Mouse (Mus musculus) c-Kit-negative CD71-positive TER-119-positive erythroid progenitor cells, embryonic 14.5 days (primary cell): ENCODE results near the gene Arhgap5.
"Not testable (repeated sequence)": the region's sequence is repeated elsewhere in the genome, so short reads cannot be mapped to it uniquely, and the experiment has no call there.

Experiments used
- DNase-seq: peaks from one replicate; pipeline ENCODE4 v3.0.0-alpha.2; 2013; ENCODE audit warnings: low read depth, low spot score

Arhgap5 gene

DNA sequence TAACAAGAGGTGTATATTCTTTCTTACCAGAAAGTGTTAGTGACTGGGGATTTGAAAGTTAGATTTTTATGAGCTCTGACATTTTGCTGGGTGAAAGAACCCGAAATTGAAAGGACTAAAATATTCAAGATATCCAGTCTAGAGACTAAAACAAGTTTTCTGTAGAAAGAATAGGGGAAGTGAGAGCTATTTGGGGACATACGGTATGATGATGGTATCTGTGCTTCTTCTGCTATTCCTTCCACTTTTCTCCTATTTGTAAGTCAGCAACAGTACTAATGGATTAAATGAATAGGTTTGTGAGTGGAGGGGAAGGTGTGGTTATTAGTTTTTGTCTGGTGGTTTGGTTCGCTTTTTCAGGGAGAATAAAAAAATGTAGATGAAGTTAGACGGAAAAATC lies 37.5 kb downstream of the Arhgap5 start:
- DNase-seq = no peak

DNA sequence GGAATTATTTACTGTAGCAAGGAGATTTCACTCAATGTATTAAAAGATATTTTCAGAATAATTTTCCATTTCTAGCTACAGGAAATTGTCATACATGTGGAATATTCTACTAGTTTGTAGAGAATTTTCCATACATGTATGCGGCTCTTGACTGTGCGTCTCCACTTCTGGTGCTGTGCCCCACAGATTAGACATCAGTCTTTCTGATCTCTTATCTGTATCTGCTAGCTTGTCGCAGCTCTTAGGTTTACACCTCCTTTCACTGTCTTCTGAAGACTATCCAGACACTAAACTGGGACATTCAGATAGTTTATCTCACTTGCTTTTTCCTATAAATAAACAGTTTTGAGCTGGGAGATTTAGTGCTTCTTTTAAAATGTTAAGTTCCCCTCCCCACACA lies 40.8 kb downstream of the Arhgap5 start:
- DNase-seq = no peak

DNA sequence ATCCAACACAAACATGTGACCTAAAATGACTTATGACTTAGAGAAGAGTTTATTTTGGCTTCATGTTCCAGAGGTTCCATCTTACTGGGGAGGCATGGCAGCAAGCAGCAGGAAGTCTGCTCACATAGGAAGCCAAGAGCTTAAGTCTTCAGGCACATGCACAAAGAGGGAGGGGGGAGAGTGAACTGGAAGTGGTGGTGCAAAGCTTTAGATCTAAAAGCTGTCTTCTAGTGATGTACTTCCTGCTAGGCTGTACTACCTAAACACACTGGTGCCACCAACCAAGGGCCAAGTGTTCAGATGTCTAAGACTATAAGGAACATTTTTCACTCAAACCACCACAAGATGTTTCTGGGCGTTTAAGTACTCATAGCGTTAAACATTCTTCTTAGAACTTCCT lies 48.3 kb downstream of the Arhgap5 start:
- DNase-seq = no peak

DNA sequence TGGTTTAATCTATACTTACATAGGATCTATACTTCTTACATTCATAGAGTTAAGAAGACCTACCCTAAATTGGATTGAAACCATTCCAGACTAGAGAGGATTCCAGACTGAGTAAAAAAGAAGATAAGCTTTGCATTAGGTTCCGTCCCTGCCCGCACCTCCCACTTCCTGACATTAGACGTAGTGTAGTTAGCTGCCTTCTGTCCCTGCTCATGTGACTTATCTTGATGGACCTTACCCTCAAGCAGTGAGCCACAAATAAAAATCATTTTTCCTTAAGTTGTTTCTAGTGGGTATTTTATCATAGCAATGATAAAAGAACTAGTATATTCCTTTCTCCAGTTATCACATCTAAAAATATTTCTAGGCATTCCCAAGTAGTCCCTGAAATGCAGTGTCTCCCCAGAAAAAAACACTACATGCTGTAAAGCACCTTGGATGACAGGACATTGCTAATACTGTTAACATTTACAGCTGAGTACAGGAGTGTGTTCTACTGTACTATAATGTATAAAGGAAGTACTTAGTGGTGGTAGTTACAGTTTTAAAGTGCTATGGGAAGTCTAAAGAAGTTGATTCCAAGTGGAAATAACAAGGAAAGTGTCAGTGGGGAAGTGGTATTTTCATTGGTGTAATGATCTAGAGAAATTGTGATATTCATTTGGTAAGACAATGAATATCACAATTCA lies 51.6 kb downstream of the Arhgap5 start:
- no peak for DNase-seq

DNA sequence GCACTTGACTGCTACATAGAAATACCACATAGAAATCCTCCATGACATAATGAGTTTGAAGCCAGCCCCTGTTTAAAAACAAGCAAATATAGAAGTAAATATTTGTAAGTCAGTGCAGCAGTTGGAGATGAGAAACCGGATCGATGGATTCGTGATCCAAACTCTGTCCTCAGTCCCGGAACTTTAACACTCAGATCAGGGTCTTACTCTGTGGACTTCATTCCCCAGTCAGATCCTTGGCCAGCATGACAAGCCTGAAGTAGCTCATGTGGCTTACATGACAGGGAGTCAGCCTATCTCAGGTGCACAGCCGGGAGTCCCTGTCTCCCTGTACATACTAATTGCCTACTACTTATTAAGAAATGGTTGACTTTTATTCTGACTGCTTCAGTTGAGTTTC lies 61.9 kb downstream of the Arhgap5 start:
- DNase-seq = no peak

DNA sequence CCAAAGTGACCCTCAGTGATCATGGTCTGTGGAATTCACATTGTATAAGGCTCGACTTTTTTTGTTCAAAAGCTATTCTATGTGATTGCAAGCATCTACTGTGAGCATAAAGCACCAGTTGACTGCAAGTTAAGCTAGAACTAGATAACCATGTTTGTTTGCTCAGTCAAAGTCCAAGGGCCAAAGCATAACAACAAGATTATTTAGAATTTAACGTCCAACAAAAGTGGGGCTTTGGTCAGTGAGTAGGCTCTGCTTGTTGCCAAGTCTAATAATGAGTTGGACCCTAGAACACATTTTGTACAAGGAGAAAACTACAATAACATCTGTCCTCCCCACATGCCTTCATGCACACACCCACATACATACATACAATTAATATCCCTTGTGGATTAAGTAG lies 69.6 kb downstream of the Arhgap5 start:
- DNase-seq = no peak

DNA sequence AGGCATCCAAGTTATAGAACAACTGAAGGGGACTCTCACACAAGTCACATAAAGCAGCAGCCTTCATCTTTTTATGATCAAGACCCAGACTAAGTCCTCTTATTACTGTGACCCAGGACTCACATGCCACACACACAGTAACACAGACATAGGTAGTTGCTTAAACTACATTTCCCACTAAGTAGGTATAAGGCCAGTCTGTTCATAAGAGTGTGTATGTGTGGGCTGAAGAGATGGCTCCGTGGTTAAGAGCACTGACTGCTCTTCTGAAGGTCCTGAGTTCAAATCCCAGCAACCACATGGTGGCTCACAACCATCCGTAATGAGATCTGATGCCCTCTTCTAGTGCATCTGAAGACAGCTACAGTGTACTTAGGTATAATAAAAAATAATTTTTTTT lies 82.7 kb downstream of the Arhgap5 start:
- DNase-seq = not testable (repeated sequence)

DNA sequence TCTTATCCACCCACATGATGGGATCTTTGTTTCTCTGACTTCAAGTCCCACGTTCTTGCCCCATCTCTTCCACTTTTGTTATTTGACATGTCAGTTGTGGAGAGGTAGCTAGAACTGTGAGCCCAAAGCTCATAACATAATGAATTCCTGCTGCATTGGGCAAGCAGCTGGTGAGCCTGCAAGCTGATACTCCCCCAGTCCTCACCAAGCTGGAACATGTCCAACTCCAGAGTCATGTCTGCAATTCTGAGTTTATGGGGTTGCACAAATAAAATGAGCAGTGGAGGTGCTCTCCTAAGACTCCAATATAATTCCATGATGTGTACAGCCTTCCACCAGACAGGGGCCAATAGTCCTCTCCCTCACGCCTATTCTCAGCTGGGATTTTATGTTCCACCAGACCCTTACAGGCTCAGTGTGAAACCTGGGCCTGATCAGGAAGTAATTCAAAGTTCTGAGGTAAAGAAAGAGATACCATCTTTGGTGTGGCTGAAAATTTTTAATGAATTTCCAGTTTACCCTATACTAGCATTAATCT lies 83.8 kb downstream of the Arhgap5 start:
- no peak for DNase-seq

DNA sequence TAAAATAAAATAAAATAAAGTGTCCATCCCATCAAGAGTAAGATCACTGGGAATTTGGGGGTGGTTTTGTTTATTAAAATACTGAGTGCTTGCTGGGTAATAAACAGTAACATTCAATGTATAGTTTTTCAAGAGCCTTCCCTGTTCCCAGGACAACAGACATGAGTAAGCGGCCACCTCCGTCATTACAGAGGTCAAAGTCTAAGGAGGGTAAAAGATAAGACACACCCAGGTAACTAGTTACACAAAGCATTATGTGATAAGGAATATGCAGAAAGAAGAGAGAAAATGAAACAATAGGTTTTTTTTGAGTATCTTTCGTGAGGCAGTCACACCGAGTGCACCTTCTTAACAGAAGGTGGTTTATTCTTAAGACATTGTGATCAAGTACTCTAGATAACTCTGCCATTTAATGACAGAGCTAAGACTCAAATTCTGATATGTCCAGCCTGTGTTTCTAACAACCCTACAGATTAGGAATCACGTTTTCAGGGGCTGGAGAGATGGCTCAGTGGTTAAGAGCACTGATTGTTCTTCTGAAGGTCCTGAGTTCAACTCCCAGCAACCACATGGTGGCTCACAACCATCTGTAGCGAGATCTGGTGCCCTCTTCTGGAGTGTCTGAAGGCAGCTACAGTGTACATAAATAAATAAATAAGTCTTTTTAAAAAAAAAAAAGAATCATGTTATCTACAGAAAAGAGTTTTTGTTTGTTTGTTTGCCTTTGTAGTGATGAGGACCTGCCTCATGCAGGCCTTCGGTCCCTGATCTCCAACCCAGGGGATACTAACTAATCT lies 91.8 kb downstream of the Arhgap5 start:
- DNase-seq = no peak

DNA sequence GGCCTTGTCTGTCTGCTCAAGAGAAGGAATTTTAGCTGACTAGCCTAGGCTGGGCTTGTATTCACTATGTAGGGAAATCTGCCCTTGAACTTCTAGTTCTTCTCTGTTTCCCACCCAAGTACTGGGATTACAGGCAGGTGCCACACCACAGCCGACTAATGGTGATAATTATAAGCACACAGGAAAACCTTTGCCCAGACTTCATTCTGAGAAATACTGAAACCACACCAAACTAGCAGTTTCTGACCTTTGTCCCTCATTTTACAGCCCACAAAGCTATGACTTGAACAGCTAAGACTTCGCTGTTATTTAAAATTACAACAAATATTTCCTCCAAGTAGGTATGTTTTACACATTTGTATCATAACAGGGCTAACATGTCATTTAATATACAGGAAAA lies 98.7 kb downstream of the Arhgap5 start:
- DNase-seq = peak; percentile 5

DNA sequence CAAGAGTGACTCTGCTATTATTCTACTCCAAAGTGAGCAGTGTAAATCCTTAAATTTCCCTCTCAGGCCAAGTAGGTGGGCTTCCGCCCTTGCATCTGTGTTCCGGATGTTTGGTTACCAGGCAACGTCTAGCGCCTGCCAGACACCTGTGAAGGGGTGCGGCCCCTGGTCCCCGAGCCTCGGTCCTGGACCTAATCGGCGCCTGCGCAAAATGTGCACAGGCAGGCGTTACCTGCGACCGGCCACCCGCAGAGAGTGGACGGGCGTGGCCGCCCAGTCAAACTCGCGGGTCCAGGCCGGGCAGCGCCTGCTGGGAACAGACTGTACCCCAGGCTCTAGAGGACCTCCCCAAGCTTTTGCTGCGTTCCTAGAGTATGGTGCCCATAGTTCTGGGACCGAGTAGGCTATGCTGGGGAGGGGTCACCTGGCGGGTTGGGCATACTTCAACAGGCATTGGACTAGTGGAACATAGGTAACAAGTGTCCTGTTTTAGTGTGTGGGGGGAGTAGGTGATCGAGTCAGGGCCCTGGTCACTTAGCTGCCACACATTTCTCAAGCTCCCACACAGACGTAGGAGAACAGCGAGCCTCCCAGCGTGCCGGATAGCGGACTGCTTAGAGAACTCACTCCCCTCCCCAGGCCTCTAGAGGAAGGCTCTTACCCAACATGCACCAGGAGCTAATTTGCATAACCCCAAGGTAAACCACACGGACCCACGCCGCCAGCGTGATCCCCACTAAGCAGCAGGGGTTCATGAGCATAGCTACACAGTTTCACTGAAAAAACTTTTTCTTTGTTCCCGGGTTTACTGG lies 99.3 kb downstream of the Arhgap5 start:
- DNase-seq = peak; percentile 79

DNA sequence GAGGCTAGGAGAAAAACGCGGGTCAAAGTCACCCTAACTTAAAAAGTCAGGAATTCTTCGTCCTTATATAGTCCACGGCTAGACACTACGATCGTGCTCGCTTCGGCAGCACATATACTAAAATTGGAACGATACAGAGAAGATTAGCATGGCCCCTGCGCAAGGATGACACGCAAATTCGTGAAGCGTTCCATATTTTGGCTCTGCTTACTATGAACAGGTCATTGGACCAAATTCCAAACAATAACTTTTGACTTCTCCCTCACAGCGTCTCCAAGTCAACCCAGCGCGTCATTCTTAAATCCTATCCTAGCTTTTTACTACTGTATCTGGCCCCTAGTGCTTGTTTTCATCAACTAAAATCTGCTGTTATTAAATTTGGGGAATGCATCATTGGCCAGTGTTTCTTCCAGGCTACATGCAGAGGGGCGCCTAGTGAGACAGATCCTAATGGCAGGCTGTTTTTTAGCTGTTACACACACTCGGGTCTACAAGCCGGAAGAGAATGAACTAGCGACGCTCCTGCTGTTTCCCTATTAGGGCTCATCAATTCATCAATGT lies 100.0 kb downstream of the Arhgap5 start:
- DNase-seq = no peak

DNA sequence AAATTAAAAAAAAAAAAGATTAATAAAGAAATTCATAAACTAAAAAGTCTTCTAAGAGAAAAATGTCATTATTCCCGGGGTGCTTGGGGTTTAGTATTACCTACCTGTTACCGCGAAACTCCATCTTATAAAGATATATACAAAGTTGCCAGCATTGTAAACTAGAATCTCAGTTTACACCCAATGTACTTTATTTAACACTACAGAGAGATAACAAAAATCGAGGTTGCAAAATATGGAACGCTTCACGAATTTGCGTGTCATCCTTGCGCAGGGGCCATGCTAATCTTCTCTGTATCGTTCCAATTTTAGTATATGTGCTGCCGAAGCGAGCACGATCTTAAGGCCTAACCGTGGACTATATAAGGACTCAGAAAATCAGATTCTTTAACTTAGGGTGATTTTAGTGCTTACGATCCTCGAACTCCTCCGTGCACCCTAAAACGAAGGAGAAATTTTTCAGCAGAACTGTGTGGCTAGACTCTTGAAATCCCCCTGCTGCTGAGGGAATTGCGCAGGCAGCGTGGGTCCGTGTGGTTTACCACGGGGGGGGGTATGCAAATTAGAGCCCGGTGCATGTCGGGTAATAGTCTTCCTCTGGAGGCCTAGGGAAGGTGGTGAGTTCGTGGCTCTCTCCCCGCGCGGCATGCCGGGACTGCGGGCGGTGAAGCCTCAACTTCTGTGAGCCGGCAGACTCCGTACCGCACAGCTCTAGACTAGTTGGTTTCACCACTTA lies 100.7 kb downstream of the Arhgap5 start:
- peak; percentile 78 for DNase-seq

DNA sequence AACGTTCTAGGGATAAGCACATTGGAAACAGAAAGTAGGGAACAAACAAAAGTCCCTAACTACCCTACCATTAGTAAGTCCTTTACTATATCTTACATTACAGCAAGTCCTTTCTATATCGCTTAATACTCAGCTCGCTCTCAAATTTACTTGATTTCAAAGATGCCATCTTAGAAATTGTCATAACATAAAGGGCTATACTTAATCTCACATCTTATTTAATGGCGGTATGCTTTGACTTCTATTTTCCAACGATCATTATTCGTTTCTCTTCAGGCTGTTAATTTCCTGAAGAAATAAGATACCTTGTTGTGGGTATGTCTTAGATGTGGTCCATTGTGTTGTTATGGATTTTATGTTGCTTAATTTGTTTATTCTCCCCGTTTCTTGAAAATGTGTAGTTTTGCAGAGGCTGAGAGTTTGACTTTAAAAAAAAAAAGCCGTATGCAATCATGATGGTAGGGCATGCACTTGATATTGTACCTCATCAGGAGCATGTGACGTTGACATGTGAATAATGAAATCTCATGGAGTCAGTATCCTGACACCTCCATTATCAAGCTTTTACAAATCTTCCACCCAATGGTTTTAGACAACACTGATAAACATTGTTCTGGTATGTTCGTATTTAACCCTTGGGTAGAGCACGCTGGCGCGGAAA lies 101.3 kb downstream of the Arhgap5 start:
- DNase-seq = no peak

DNA sequence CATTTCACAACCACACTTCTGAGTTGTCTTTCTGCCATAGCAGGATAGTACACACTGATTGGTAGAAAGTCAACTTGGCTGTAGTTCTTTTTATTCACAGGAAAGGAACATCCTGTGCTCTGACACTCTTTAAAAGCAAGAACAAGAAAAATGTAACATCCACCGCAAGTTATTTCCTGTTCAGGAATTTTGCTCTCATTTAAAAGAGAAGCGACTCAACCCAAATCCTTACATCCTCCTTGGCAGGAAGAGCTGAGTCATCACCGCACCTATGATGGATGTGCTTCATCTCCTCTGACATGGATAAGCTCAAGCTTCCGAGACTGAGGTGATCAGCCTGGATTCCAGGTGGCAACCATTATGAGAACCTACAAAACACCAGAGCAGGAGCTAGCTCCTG lies 103.6 kb downstream of the Arhgap5 start:
- no peak for DNase-seq

DNA sequence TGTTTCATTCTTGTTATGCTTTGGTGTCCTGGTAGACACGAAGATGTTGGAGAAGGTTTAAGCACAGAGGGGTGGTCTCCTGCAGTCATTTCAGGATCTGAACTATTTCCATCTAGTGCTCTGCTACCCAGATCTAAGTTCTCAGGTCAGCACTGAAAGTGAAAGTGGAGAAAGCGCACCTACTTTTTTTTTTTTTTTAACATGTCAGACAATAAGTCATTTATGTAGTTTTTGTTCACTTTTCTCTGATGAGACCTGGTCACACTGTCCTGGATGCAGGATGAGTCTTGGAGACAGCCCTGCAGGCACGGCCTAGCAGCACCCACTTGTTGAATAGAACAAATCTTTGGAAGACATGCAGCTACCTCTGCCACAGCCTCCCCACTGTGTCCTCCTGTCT lies 111.9 kb downstream of the Arhgap5 start:
- DNase-seq = no peak

DNA sequence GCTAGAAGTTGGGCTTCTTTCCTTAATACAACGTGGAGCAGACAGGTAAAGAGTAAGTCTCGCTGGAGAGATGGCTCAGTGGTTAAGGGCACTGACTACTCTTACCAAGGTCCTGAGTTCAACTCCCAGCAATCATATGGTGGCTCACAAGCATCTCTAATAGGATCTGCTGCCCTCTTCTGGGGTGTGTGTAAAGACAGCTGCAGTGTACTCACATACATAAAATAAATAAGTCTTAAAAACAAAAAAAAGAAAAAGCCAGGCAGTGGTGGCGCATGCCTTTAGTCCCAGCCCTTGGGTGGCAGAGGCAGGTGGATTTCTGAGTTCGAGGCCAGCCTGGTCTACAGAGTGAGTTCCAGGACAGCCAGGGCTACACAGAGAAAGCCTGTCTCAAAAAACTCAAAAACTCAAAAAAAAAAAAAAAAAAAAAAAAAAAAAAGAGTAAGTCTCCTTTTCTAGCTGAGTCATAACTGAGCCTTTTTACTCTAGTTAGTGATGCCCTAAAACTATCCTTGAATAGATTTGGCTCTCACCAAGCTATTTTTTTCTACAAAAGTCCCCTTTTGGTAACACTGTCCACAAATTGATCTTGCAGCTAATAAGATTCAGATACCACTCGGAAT lies 114.8 kb downstream of the Arhgap5 start:
- DNase-seq = no peak

DNA sequence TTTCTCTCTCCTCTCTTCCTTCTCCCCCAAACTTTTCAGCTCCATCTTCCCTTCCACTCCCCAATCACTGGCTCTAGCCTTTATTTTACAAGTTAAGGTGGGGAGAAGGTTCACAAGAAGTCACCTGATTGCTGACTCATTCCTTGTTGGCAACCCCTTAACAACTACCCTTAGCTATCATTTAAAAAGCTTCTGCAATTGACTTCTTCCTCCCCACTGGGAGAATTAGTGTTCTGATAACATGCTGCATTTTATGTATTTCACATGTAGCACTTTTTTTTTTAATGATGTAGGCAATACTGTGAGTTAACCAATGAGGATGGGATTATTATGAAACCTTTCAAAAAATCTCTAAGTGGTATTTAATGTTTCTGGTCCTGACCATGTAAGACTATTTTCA lies 115.9 kb downstream of the Arhgap5 start:
- no peak for DNase-seq
